Mouse (Mus musculus): ENCODE results near the gene Cygb. TPM values are rescaled to one million over a fixed set of nuclear protein-coding genes. Genes with fewer than 3 reads are reported as not detected.

The Cygb gene
- total and polyA plus RNA-seq, 3 experiments, result not detected

- TF ChIP-seq NELFE (IDR thresholded peaks at IDR 0.05; ENCODE audit: low read depth, low read length), result peak; percentile 69; the same call in 1 of the 2 replicates
- TF ChIP-seq MYC (IDR thresholded peaks at IDR 0.05; ENCODE audit: low read depth, low read length), result 0 out of 2 replicates have a peak, but pooled peaks have one; percentile 56
- TF ChIP-seq TCF12 (IDR thresholded peaks at IDR 0.05; ENCODE audit: low read depth, low read length), result 0 out of 2 replicates have a peak, but pooled peaks have one; percentile 19
- no peak for TF ChIP-seq POLR2A (IDR thresholded peaks at IDR 0.05; ENCODE audit: low read depth, low read length)
- TF ChIP-seq ZC3H11A (IDR thresholded peaks at IDR 0.05; ENCODE audit: low read depth, low read length), result peak; percentile 85
- TF ChIP-seq RAD21 (IDR thresholded peaks at IDR 0.05; ENCODE audit: low read depth, low read length), result no peak; the same call in none of the 2 replicates
- TF ChIP-seq ZKSCAN1 (IDR thresholded peaks at IDR 0.05; ENCODE audit: borderline replicate concordance, low read depth, low read length), result no peak
- TF ChIP-seq IRF4 (IDR thresholded peaks at IDR 0.05; ENCODE audit: low read depth, low read length), result peak; percentile 86
- peak; percentile 47 for TF ChIP-seq MXI1 (IDR thresholded peaks at IDR 0.05; ENCODE audit: low read depth, low read length)
- TF ChIP-seq NRF1 (IDR thresholded peaks at IDR 0.05; ENCODE audit: low read depth, low read length), result peak; percentile 26; the same call in 1 of the 2 replicates
- no peak for TF ChIP-seq E2F4 (IDR thresholded peaks at IDR 0.05; ENCODE audit: insufficient replicate concordance, low read depth, low read length)
- peak; percentile 13; the same call in 1 of the 2 replicates for TF ChIP-seq HCFC1 (IDR thresholded peaks at IDR 0.05; ENCODE audit: low read depth, low read length)
- no peak for TF ChIP-seq CHD1 (IDR thresholded peaks at IDR 0.05; ENCODE audit: low read depth, low read length)
- no peak for TF ChIP-seq USF1 (IDR thresholded peaks at IDR 0.05; ENCODE audit: low read depth, low read length)
- no peak for TF ChIP-seq KAT2A (IDR thresholded peaks at IDR 0.05; ENCODE audit: insufficient replicate concordance, low read length)
Observed at GRCm38 (mm10) chr11:116642681-116643578, 11.2 kb downstream of the Cygb start (continued).

GRCm38 (mm10) chr11:116641731-116642130, 12.4 kb downstream of the Cygb start:
- Histone ChIP-seq H3K79me2 (replicated peaks; ENCODE audit: control insufficient read depth, extremely low read depth, insufficient read depth, poor library complexity, severe bottlenecking) (no peaks in the 10 kb centered on the region), H3K4me1 (ENCODE audit: control insufficient read depth in 1 of 2, insufficient read depth in 2 of 2) (peaks cover 3 to 33% of the 10 kb centered on the region in 2 experiments; a peak in 3 of 4 replicates), H3K4me2 (ENCODE audit: insufficient read depth, low read depth, poor library complexity, severe bottlenecking) (no peak overlapping the region), H3K27ac (ENCODE audit: insufficient read depth, low read depth) (no peak overlapping the region), H3K9me3 (replicated peaks; ENCODE audit: low read length) (peaks cover 19% of the 10 kb centered on the region), H3K4me3 (replicated peaks in 1 of 3; ENCODE audit: low read depth in 2 of 3, low read length in 2 of 3, poor library complexity in 1 of 3) (no peak overlapping the region), H3K36me3 (replicated peaks in 1 of 2; ENCODE audit: control insufficient read depth in 1 of 2, insufficient read depth in 1 of 2, low read length in 1 of 2) (no peaks in the 10 kb centered on the region), H3K27me3 (replicated peaks) (peaks cover 36% of the 10 kb centered on the region), H3K9ac (ENCODE audit: insufficient read depth, low read depth) (no peak overlapping the region)
- in situ Hi-C loops (cut with MboI; ENCODE audit: low pct_ligation_motif_present, low pct_unique_long_range_greater_than_20kb, low sequenced_read_pairs), result loop anchor here (5.0 to 10.0 kb wide), 2 partner anchors 166 to 413 kb away; no protein-coding TSS in a partner anchor
- TF ChIP-seq USF2 (conservative IDR thresholded peaks at IDR 0.05; ENCODE audit: low read depth, low read length), result no peak
- TF ChIP-seq EP300 (IDR thresholded peaks at IDR 0.05; ENCODE audit: low read length), result no peak
- TF ChIP-seq MAX (IDR thresholded peaks at IDR 0.05; ENCODE audit: low read length), result no peak
- TF ChIP-seq POLR2A (IDR thresholded peaks at IDR 0.05; ENCODE audit: low read depth, low read length), result no peak
- TF ChIP-seq TBP (conservative IDR thresholded peaks at IDR 0.05; ENCODE audit: low read depth, low read length), result no peak
- no peak for TF ChIP-seq KAT2A (IDR thresholded peaks at IDR 0.05; ENCODE audit: insufficient replicate concordance, low read length)
- no peak for TF ChIP-seq SMC3 (IDR thresholded peaks at IDR 0.05; ENCODE audit: low read depth, low read length)
- no peak for TF ChIP-seq MXI1 (IDR thresholded peaks at IDR 0.05; ENCODE audit: low read depth, low read length)
- TF ChIP-seq ZMIZ1 (IDR thresholded peaks at IDR 0.05; ENCODE audit: low read depth, low read length), result no peak
- no peak for DNase-seq (ENCODE audit: extremely low read depth)
- dilution Hi-C loops (cut with MboI; ENCODE audit: extremely low pct_ligation_motif_present, extremely low pct_unique_long_range_greater_than_20kb, low sequenced_read_pairs), result no loop called here
